9 mouse cellular contexts compared by ENCODE assay signal in genomic region chr13:94172533-94173310, GRCm38 (mm10).
DNase-seq lines count a peak whose midpoint lies in the region; ATAC-seq and TF ChIP-seq lines count a peak whose summit lies in the region.
"Had no signal": no experiment of that assay in that cellular context is flagged by ENCODE, and none has a peak within 500 bp of the region (broad histone marks: within the 10 kb centered on the region; RNA-seq: fewer than 3 reads in every experiment).

No protein-coding gene starts in this region.

- H3K27ac ChIP-seq in heart, embryonic 13.5 days (replicated peaks): 0 out of 2 replicates have a peak overlapping the region, but pooled peaks have one; percentile 57
- no peak overlapping the region for H3K27ac ChIP-seq in lung, postnatal 0 days (ENCODE audit: low read length)
- H3K27ac ChIP-seq in intestine, embryonic 16.5 days (ENCODE audit: low read length): no peak overlapping the region
- H3K27ac ChIP-seq in midbrain, postnatal 0 days (ENCODE audit: low read depth, low read length): no peak overlapping the region

- no peak overlapping the region for H3K4me3 ChIP-seq in heart, embryonic 13.5 days
- H3K4me3 ChIP-seq in lung, postnatal 0 days (ENCODE audit: low read depth, low read length): no peak overlapping the region
- H3K4me3 ChIP-seq in intestine, embryonic 16.5 days (ENCODE audit: low read length): no peak overlapping the region
- no peak overlapping the region for H3K4me3 ChIP-seq in midbrain, postnatal 0 days (ENCODE audit: low read depth, low read length)

- H3K4me1 ChIP-seq in heart, embryonic 13.5 days: peaks cover 61% of the 10 kb centered on the region
- H3K4me1 ChIP-seq in lung, postnatal 0 days (ENCODE audit: insufficient read depth, low read depth, low read length): peaks cover 12% of the 10 kb centered on the region; the same call in 1 of the 2 replicates
- peaks cover 19% of the 10 kb centered on the region for H3K4me1 ChIP-seq in intestine, embryonic 16.5 days (ENCODE audit: control insufficient read depth, insufficient read depth, low read length)
- peaks cover 16% of the 10 kb centered on the region; the same call in 1 of the 2 replicates for H3K4me1 ChIP-seq in midbrain, postnatal 0 days (ENCODE audit: insufficient read depth, low read length)

- H3K9ac ChIP-seq in heart, embryonic 13.5 days: no peak overlapping the region
- no peak overlapping the region for H3K9ac ChIP-seq in lung, postnatal 0 days (replicated peaks; ENCODE audit: low read depth)
- no peak overlapping the region for H3K9ac ChIP-seq in intestine, embryonic 16.5 days (ENCODE audit: low read depth, low read length)
- H3K9ac ChIP-seq in midbrain, postnatal 0 days (replicated peaks; ENCODE audit: low read length, poor library complexity, severe bottlenecking): no peak overlapping the region

- H3K9me3 ChIP-seq in heart, embryonic 13.5 days: no peaks in the 10 kb centered on the region
- H3K9me3 ChIP-seq in lung, postnatal 0 days (ENCODE audit: low read length): no peaks in the 10 kb centered on the region
- no peaks in the 10 kb centered on the region for H3K9me3 ChIP-seq in intestine, embryonic 16.5 days (ENCODE audit: control insufficient read depth, low read length)
- H3K9me3 ChIP-seq in midbrain, postnatal 0 days (ENCODE audit: low read length): no peaks in the 10 kb centered on the region
- H3K9me3 ChIP-seq: limb, embryonic 15.5 days had no signal

- no peak for TF ChIP-seq CTCF in lung, postnatal 0 days (IDR thresholded peaks at IDR 0.05)
- no peak for TF ChIP-seq CTCF in midbrain, postnatal 0 days (IDR thresholded peaks at IDR 0.05)

- DNase-seq in heart, postnatal 4 days: no peak
- peak; percentile 39 for DNase-seq in lung, postnatal 0 days (ENCODE audit: low spot score)
- DNase-seq in lung, postnatal 10 days: no peak
- no peak for DNase-seq in midbrain, postnatal 0 days (ENCODE audit: low spot score)
- DNase-seq in liver: no peak

- no peak for ATAC-seq in heart, embryonic 13.5 days (ENCODE audit: extremely low read depth, insufficient number of reproducible peaks, low FRiP score, low TSS enrichment)
- ATAC-seq in lung, postnatal 0 days: peak; percentile 52; the same call in 1 of the 2 replicates
- ATAC-seq in intestine, embryonic 16.5 days: peak; percentile 23; the same call in 1 of the 2 replicates
- ATAC-seq in midbrain, postnatal 0 days (ENCODE audit: low FRiP score): 0 out of 2 replicates have a peak, but pooled peaks have one; percentile 20
- ATAC-seq: Patski had no signal

- no peak for TF ChIP-seq EP300 in lung, postnatal 0 days (IDR thresholded peaks at IDR 0.05)

- no peaks in the 10 kb centered on the region for H3K27me3 ChIP-seq in heart, embryonic 13.5 days (replicated peaks)
- H3K27me3 ChIP-seq in lung, postnatal 0 days (replicated peaks; ENCODE audit: insufficient read depth, low read length): no peaks in the 10 kb centered on the region
- H3K27me3 ChIP-seq in intestine, embryonic 16.5 days (replicated peaks; ENCODE audit: control insufficient read depth, insufficient read depth, low read length): no peaks in the 10 kb centered on the region
- 0 out of 2 replicates have a peak, but pooled peaks cover 3% of the 10 kb centered on the region for H3K27me3 ChIP-seq in midbrain, postnatal 0 days (ENCODE audit: insufficient read depth, low read length)
- H3K27me3 ChIP-seq: Patski had no signal

- 71% methylated on average over 15 of the region's 15 CpGs for WGBS in heart, embryonic 13.5 days
- WGBS in lung, postnatal 0 days: 80% methylated on average over 15 of the region's 15 CpGs
- 82% methylated on average over 15 of the region's 15 CpGs for WGBS in intestine, embryonic 16.5 days
- 84% methylated on average over 15 of the region's 15 CpGs for WGBS in midbrain, postnatal 0 days

- 0 out of 2 replicates have a peak, but pooled peaks cover 6% of the 10 kb centered on the region for H3K36me3 ChIP-seq in heart, embryonic 13.5 days
- no peaks in the 10 kb centered on the region for H3K36me3 ChIP-seq in lung, postnatal 0 days (ENCODE audit: insufficient read depth, low read length)
- no peaks in the 10 kb centered on the region for H3K36me3 ChIP-seq in intestine, embryonic 16.5 days (ENCODE audit: control insufficient read depth, insufficient read depth, low read length)
- H3K36me3 ChIP-seq in midbrain, postnatal 0 days (ENCODE audit: insufficient read depth, low read length): no peaks in the 10 kb centered on the region

- H3K4me2 ChIP-seq in heart, embryonic 13.5 days: peak overlapping the region; percentile 97
- no peak overlapping the region for H3K4me2 ChIP-seq in lung, postnatal 0 days (replicated peaks; ENCODE audit: low read depth, low read length)
- H3K4me2 ChIP-seq in intestine, embryonic 16.5 days (ENCODE audit: low read depth, low read length): no peak overlapping the region
- no peak overlapping the region for H3K4me2 ChIP-seq in midbrain, postnatal 0 days (ENCODE audit: low read depth, low read length, poor library complexity, severe bottlenecking)
